Mouse (Mus musculus): Measurements from ENCODE around the gene Nav3. TPM values are rescaled to one million over a fixed set of nuclear protein-coding genes. Genes with fewer than 3 reads are reported as not detected.

Nav3 gene
- total RNA-seq, 2 experiments from 2014 or later: 97.2 to 113 TPM

DNA sequence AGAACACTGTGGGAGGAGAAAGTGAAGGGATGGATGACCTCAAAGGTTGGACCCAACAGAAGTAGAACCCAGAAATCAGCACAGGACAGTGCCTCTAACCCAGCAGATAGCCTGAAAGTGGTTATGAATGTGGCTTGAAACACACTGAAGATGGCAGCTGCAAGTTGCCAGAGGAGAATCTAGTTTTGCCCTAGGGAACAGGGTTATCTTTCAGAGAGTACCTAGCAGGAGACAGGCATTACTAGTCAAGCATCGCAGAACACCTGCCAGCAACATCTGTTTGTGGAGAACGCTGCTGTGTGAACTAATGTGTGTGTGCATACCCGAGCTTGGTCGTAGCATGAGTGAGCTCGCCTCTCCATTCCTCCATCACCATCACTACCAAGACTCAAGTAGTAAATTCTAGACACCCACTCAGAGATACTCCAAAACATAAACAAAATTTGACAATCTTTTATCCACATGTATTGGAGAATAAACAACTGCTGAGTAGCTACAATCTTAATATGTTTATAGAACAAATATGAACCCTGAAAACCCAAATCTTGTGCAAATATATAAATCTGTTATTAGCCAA is 251.8 kb downstream of the Nav3 start:
- DNase-seq (ENCODE audit: extremely low spot score in 1 of 2, low spot score in 1 of 2): no peak

DNA sequence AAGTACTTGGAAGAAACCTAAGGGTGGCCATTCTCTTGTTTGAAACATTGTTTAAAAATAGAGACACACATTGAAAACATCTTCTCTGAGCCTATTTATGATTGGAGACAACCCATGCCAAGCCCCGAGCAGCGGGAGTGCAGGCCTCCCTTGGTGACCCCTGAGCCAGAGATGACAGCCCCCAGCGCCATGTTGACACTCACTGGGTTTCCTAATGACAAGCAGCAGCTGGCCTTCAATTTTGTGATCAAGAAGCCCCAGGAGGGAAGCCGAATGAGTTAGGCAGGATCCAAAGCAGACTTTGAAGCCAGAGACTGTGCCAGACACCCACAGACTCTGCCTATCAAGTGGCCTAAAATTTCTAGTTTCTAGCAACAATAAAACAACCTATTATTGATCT is 263.1 kb downstream of the Nav3 start:
- no peak for DNase-seq (ENCODE audit: extremely low spot score in 1 of 2, low spot score in 1 of 2)

DNA sequence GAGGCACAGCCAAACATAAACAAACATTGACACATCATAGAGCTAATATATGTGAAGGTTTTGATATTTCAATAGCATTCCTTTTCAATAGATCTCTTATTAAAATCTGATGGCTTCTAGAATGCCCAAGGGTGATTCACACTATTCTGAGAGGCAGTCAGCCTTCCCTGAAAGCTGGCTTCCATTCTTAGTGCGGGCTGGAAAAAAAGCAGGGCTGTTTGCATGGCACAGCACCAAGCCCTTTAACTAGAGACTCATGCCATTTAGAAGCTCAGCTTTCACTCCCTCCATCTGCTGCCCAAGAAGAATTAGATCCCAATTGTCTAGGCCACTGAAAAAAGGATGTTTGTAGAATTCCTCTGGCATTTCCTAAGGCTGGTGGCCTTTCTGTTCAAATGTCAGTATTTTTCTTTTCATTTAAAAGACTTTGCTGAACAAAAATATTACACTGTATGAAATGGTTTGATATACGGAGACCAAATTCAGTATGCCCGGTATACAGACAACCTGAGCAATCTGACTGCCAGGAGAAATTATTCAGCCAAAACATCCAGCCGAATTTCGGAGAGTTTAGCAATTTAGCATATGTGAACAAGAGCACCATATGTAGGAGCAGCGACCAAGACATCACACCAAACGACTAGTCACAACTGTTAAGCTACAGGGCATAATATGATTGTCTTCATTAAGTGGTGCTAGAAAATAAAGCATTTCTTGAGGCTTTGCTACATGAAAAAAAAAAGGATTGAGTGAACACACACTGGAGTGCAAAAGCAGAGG is 263.8 kb downstream of the Nav3 start:
- peak in 1 of 2 experiments; percentile 18 for DNase-seq (ENCODE audit: extremely low spot score in 1 of 2, low spot score in 1 of 2)

DNA sequence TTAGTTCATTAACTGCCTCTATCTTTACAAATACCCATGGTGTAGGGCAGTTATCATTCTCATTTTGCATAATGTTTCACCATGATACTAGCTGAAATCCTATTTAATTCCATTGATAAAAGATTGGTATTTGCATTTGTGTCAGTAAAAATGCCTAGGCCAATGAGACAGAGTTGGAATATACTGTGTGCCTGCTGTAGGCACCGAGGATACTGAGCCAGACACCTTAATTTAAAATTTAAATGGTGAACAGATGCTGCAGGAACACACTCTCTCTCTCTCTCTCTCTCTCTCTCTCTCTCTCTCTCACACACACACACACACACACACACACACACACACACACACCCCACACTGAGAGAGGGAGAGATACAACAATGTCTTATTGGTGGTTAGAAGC is 269.8 kb downstream of the Nav3 start:
- DNase-seq (ENCODE audit: extremely low spot score in 1 of 2, low spot score in 1 of 2): no peak

DNA sequence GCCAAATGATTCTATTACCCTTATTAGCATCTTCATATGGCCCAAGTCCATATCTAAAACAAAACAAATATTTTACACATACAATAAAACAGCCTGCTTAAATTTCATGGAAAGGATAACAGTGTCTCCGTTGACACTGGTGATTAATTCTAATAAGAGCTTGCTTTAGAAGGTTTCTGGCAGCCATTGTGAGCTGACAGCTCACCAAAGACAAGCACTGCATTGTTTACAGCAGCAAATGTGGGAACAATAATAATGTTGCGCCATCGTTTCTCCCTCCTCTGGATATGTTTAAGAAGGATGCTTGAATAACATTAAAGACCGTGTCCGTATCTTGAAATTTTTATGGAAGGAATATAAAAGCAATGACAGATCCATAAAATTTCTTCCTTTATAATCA is 280.1 kb downstream of the Nav3 start:
- DNase-seq (ENCODE audit: extremely low spot score in 1 of 2, low spot score in 1 of 2): no peak

DNA sequence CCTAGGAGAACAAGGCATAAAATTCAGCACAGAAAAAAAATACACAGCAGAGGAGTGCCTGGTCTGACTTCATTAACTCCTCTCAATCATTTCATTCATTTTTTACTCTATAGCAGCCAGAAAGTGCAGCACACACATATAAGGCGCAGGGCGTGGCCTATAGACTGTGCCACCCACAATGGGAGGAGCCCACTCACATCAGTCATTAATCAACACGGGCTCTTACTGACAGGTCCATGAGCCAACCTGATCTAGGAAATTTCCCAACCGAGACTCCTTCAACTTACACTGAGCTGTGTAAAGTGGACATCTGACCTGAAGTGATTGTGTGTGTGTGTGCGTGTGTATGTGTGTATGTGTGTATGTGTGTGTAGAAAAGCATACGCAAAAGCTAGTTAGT is 286.6 kb downstream of the Nav3 start:
- DNase-seq (ENCODE audit: extremely low spot score in 1 of 2, low spot score in 1 of 2): no peak

DNA sequence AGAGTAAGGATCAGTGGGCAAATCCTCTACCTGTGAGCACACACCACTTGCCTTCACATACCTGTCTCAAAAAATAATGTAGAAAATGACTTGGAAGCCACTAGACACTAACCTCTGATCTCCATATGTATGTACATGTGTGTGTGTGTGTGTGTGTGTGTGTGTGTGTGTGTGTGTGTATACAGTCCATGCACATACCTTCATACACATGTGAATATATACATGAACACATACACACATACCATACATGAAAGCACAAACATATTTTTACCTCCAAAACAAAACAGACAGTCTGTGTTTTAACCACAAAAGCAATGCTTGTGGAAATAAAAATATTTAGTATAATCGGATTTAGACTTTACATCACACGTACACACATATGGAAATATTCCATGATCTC is 287.1 kb downstream of the Nav3 start:
- no peak for DNase-seq (ENCODE audit: extremely low spot score in 1 of 2, low spot score in 1 of 2)

DNA sequence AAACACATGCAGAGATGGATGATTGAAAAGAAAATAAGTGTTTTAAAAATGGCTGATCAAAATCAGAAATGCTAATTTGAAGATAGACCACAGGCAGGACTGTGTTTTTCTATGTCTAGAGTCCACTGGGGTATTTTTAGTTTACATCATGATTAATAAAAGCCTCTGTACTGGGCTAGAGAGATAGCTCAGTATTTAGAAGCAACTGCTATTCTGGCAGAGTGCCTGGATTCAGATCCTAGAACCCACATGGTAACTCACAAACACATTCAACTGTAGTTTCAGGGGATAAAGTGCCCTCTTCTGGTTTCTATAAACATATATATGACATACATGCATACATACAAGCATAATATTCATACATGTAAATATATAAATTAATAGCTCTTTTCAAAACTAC is 293.4 kb downstream of the Nav3 start:
- no peak for DNase-seq (ENCODE audit: extremely low spot score in 1 of 2, low spot score in 1 of 2)

DNA sequence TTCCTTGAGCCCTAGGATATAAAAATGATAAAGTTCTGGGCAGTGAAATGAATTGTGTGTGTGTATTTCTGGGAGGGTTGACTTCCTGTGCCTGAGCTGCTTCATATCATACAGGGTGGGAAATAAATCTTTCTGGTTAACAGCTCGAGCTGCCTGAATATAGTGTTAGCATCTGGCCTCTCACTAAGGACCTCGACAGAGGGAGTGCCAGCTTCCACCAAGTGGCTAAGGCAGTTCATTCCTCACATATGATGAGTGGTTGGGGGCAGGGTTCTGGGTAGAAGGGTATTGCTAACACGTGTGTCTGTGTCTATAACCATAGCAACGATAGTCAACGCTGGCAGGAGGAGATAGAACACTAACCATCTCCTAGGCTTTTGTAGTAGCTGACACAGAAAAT is 295.1 kb downstream of the Nav3 start:
- DNase-seq (ENCODE audit: extremely low spot score in 1 of 2, low spot score in 1 of 2): no peak

DNA sequence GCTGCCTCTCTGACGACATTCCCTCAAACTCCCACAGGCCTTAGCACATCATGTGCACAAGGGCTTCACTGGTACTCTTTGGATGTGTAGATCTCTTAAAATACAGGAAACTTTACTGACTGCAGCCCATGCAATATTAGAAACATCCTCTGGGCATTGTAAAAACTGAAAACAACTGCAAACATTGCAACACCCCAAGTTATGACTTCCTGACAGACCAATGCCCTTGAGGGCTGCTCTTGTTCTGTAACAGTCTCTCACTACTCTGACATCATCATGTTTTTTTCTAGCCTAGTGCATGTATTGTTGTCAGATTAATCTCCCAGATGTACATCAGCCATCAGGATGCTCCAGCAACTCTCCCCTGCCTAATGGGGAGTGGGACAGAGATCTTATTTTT is 296.5 kb downstream of the Nav3 start:
- DNase-seq (ENCODE audit: extremely low spot score in 1 of 2, low spot score in 1 of 2): no peak

DNA sequence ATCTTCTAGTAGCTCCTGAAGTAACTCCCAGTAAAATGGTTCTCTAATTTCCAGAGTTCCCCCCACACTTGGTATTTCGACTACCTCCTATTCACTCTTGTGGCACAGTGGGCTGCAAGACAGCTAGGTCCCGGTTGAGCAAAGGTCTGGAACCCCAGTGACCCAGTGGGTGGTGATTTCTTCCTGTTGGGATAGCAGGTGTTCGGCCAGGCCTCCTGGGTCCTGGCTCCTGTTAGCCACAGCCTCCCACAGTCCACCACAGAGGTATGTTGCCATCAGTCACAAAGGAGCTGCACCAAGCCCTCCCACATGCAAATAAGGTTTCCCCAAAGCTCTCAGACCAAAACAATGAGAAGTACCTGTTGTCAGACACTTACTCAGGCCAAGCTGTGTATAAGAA is 297.9 kb downstream of the Nav3 start:
- no peak for DNase-seq (ENCODE audit: extremely low spot score in 1 of 2, low spot score in 1 of 2)

DNA sequence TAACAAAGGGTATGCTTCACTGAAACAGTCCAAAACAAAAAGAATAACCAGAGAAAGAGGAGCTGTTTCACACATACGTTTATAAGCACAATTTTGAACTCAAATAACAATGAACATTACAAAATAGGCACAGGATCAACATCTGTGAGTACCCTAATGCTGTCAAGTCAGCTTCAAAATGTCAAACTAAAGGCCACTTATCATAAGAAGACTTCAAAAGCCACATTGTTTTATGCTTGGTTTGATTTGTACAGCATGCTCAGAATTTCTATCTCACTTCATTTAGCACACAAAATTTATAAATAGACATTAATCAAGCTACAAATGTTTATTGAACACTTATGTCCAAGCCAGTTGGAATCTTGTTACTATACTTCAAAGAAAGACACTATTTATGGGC is 299.6 kb downstream of the Nav3 start:
- DNase-seq (ENCODE audit: extremely low spot score in 1 of 2, low spot score in 1 of 2): no peak

DNA sequence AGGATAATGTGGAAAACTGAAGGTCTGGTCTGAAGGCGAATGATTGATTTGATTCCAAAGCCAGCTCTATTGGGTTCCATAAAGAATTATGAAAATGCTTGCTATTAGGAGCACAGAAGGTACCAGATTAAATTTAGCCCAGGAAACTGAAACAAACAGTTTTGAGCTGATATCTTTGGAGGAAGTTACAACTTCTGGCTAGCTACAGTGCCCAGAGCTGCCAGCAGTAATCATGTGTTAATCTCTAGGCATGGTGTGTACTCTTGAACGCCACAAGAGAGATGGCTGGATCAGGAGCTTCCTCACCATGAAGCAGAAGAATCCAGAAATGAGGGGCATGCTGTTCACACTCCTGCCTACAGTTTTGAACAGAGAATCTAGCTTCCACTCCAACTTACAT is 300.5 kb downstream of the Nav3 start:
- DNase-seq (ENCODE audit: extremely low spot score in 1 of 2, low spot score in 1 of 2): no peak

DNA sequence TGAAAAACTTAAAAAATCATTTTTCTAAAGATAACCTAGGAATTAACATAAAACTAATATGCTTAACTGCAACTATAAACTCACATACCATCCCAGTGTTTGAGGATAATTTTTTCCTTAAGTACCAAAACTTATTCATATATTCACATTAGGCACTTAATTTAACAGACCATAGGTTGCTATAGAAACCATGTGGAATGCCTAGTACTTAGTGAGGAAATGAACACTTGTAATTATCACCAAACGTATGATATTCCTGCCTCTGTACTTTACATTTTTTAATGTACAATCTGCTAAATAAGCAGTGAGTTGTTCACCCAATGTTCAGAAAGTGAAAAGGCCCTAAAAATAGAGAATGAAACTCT is 301.1 kb downstream of the Nav3 start:
- no peak for DNase-seq (ENCODE audit: extremely low spot score in 1 of 2, low spot score in 1 of 2)

DNA sequence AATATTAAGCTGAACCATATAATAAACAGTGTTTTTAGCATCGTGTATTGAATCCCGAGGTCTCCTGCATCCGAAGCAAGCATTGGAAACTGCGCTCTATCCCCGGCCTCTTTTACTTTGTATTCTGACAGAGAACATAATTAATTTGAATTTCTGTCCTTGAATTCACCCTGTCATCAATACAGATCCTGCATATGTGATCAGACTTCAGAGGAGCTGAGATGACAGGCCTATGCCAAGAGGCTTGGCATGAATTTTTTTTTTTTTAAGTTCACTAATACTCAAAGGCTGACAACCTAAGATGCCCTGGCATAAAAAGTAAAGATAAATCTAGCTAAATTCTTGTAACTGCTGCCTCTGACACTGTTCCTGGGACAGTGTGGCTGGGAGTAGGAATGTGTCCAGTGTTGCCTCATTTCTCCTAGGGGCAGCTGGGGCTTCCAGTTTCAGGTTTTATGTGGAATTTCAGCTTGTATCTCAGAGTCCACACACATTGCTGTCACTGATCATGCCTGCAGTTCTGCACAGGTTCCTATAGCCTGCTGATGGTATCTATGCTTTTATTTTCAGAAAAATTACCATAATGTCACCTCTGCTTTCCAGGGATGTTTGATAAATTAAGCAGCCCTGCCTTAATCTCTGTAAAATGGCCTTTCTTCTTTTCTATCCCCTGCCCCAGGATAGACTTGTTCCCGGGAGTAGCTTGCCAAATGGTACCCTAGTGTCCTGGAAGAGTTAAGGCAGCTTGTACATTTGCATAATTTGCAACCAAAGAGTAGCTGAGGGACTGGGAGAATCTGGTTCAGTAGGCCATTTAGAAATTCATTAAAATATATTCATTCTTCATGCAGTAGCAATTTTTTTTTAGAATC is 301.8 kb downstream of the Nav3 start:
- no peak for DNase-seq (ENCODE audit: extremely low spot score in 1 of 2, low spot score in 1 of 2)

DNA sequence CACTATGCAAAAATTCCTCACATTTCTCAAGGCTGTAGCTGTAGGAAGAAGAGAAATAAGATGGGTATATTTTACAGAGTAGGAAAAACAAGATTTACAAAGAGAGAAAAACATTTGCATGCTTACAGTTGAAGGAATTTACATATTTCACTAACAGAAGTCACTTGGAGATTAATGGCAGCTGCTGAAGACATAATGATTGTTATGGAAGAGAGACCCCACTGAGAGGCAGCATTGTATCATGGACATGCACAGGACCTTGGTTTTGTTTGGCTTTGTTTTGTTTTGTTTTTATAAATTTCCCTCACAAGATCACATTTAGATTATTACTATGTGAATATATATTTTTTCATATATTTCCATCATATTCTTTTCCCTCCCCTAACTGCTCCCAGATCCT is 335.4 kb downstream of the Nav3 start:
- DNase-seq (ENCODE audit: extremely low spot score in 1 of 2, low spot score in 1 of 2): no peak

DNA sequence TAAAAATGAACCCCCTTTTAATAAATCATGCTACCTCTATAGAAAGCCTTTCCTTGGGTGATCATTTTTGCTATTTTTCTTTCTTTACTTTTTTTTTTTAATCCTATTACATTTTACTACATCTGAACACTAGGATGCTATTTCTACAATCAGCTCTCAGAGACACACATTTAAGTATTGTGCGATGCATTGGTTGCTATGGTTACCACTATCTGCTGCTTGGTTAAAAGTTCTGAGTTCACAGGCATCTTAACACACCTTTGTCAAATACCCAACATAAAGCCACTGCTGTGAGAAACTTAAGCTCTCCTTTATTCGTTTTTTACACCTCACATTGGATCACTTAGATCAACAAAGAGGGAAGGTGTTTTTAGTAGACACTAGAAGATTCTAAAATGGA is 338.7 kb downstream of the Nav3 start:
- DNase-seq (ENCODE audit: extremely low spot score in 1 of 2, low spot score in 1 of 2): no peak

DNA sequence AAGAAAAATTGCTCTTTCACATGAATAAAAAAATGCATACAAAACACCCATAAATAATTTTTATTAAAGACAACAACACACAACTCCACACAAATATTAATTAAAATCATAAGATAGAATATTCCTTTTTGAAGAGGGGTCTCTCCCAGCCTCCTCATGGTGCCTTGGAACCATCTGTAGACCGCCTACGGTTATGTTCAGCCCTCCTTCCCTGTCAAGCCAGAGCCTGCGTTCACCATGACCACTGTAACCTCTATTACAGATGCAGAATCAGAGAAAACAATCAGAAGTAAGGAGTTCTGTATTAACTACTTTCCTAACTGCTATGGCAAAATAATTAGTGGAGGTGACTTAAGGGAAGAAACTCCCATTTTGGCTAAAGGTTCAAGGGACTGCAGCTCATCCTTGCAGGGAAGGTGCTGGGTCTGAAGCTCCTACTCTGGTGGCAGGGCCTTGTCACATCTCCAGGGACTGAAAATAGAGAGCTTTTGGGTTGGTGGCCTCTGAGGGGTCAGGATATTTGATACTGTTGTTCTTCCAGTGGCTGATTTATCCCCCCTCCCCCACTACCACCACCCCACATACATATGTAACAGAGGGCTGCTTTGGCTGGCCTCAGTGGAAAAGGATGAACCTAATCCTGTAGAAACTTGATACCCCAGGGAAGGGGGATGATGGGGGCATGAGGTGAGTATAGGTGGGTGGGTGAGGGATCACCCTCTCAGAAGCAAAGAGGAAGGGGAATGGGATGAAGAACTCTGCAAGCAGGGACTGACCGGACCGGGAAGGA is 343.1 kb downstream of the Nav3 start:
- DNase-seq (ENCODE audit: extremely low spot score in 1 of 2, low spot score in 1 of 2): no peak

DNA sequence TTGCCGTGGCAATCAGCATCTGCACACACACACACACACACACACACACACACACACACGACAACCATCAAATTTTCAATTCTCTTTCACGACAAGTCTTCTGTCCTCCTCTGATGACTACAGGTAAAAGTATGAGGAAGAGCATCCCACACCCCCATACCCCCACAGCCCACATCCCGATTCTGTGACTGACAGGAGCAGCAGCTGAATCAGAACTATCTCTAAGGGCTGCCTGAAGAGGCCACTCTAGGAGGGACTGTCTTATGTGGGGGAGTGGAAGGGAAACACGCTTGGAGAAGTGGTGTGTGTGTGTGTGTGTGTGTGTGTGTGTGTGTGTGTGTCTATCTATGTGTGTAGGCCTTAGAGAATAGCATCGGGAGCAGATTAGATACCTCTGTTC is 352.7 kb downstream of the Nav3 start:
- no peak for DNase-seq (ENCODE audit: extremely low spot score in 1 of 2, low spot score in 1 of 2)

DNA sequence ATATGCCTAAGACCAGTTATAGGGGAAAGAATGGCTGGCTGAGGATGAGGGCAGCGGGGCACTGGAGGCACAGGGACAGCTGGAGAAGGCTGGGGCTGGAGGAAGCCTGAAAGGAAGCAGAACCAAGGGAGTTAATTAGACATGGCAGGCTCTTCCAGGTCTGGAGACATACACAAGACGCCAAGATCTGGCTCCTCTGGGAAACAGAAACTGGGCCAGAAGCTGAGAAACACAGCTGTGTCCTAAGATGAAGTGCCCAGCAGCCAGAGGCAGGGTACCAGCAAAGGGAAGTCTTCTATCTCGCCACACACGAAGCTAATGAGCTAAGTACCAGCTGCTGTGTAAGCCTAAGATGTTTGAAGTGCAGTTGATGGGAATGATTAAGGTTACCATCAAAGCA is 353.8 kb downstream of the Nav3 start:
- no peak for DNase-seq (ENCODE audit: extremely low spot score in 1 of 2, low spot score in 1 of 2)

DNA sequence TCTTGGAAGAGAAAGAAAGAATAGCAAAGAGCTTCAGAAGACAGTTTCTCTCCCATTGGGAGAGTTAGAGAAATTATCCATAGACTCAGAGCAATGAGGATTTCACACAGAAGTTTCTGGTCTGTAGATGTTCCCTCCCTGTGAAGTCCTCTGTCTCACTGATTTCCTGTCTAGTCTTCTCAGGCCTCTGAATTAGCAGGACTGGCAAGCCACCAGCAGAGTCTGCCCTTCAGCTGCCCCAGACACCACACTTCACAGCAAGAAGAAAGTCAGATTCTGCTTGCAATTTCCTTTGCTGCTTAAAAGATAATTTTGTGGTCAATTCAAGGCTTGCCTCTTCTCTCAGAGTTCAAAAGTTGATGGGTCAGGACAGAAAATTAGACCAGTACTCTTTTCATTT is 361.6 kb downstream of the Nav3 start:
- no peak for DNase-seq (ENCODE audit: extremely low spot score in 1 of 2, low spot score in 1 of 2)
